Mouse (Mus musculus) embryonic facial prominence, embryonic 14.5 days (tissue): ENCODE measurements at regions not wholly inside any gene's neighbourhood (a gene's known extent, or its start where the extent isn't known, plus 50 kb on each side); places are given as distances from the start of the nearest gene placed in this dataset.
A peak's percentile ranks its signal among the peaks of the same experiment; 100 is the strongest.

Source experiments
- ATAC-seq: fragments of 200-750 bp; cut with Nextera tagmentation; 2 replicates; pipeline ENCODE4 v1.8.0; 2017; ENCODE audit warnings: low read depth, moderate number of reproducible peaks, moderate TSS enrichment
- DNase-seq: peaks from one replicate; pipeline ENCODE4 v3.0.0-alpha.2; 2015; ENCODE audit warnings: low spot score
- H3K27ac ChIP-seq: fragments of 300-500 bp; sonication (generic); replicated peaks from 2 replicates; pipeline ENCODE4 v1.5.1; 2014; ENCODE audit warnings: low read depth, mild to moderate bottlenecking, low read length, moderate library complexity
- H3K27me3 ChIP-seq: fragments of 300-500 bp; sonication (generic); replicated peaks from 2 replicates; pipeline ENCODE4 v1.6.1; 2014; ENCODE audit warnings: low read length; ENCODE audit not compliant: control insufficient read depth, insufficient read depth
- H3K36me3 ChIP-seq: fragments of 300-500 bp; sonication (generic); 2 replicates; pipeline ENCODE4 v1.6.1; 2014; ENCODE audit warnings: low read length, mixed read lengths; ENCODE audit not compliant: control insufficient read depth, insufficient read depth
- H3K4me1 ChIP-seq: fragments of 300-500 bp; sonication (generic); 2 replicates; pipeline ENCODE4 v1.6.1; 2014; ENCODE audit warnings: antibody characterized with exemption, low read length; ENCODE audit not compliant: control insufficient read depth, insufficient read depth
- H3K4me2 ChIP-seq: fragments of 300-500 bp; sonication (generic); 2 replicates; pipeline ENCODE4 v1.6.1; 2014; ENCODE audit warnings: low read depth, mild to moderate bottlenecking, low read length, moderate library complexity, mixed read lengths
- H3K4me3 ChIP-seq: fragments of 300-500 bp; sonication (generic); 2 replicates; pipeline ENCODE4 v1.5.1; 2014; ENCODE audit warnings: low read depth, mild to moderate bottlenecking, low read length
- H3K9ac ChIP-seq: fragments of 300-500 bp; sonication (generic); 2 replicates; pipeline ENCODE4 v1.6.1; 2014; ENCODE audit warnings: low read depth, mild to moderate bottlenecking, low read length, moderate library complexity, mixed read lengths
- H3K9me3 ChIP-seq: fragments of 300-500 bp; sonication (generic); 2 replicates; pipeline ENCODE4 v1.6.1; 2016; ENCODE audit warnings: low read length; ENCODE audit not compliant: control insufficient read depth
- WGBS: fragments of 180-500 bp; shearing (Covaris S2); extraction: QIAGEN DNeasy Blood & Tissue Kit; methylation state at CpG from one replicate; pipeline ENCODE4 v1.1.7; 2014; 5-methylcytosine and 5-hydroxymethylcytosine counted together

- no peak overlapping the region for H3K4me3 ChIP-seq
- no peak overlapping the region for H3K9ac ChIP-seq
- peaks cover 7% of the 10 kb centered on the region; the same call in 1 of the 2 replicates for H3K4me1 ChIP-seq
- no peak overlapping the region for H3K4me2 ChIP-seq
- H3K27ac ChIP-seq: no peak overlapping the region
- no peaks in the 10 kb centered on the region for H3K36me3 ChIP-seq
- no peaks in the 10 kb centered on the region for H3K9me3 ChIP-seq
- WGBS: 41% methylated on average over 7 of the region's 7 CpGs
- no peaks in the 10 kb centered on the region for H3K27me3 ChIP-seq
- peak; percentile 40 for DNase-seq
- no peak for ATAC-seq
Measured at GRCm38 (mm10) chr1:168549807-168550435, 117.9 kb upstream of the Pbx1 start.

DNA sequence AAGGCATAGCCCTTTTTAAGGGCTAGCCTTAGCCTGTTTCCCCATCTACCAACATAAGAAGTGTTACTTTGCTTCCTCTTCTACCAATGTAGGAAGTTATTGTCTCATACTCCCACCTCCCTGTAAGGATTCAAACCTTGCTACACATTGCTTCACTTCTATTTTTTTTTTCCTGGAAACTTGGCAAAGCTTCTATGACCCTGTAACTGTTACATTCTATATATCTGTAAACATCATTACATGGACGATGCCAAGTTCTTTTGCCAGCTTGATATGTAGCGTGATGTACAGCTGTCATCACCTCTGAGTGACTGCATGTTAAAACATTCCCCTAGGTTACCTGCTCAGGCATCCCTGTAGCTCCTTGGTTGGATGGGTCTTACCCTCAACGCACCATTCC lies 114.1 kb upstream of the Pbx1 start:
- ATAC-seq (no peak), DNase-seq (no peak)
- no peak overlapping the region for H3K27ac ChIP-seq
- no peak overlapping the region for H3K9ac ChIP-seq
- no peak overlapping the region for H3K4me3 ChIP-seq
- H3K27me3 ChIP-seq: no peaks in the 10 kb centered on the region
- WGBS: 93% methylated on average over 3 of the region's 3 CpGs
- no peaks in the 10 kb centered on the region for H3K9me3 ChIP-seq
- H3K36me3 ChIP-seq: no peaks in the 10 kb centered on the region
- H3K4me1 ChIP-seq: peaks cover 7% of the 10 kb centered on the region
- no peak overlapping the region for H3K4me2 ChIP-seq

DNA sequence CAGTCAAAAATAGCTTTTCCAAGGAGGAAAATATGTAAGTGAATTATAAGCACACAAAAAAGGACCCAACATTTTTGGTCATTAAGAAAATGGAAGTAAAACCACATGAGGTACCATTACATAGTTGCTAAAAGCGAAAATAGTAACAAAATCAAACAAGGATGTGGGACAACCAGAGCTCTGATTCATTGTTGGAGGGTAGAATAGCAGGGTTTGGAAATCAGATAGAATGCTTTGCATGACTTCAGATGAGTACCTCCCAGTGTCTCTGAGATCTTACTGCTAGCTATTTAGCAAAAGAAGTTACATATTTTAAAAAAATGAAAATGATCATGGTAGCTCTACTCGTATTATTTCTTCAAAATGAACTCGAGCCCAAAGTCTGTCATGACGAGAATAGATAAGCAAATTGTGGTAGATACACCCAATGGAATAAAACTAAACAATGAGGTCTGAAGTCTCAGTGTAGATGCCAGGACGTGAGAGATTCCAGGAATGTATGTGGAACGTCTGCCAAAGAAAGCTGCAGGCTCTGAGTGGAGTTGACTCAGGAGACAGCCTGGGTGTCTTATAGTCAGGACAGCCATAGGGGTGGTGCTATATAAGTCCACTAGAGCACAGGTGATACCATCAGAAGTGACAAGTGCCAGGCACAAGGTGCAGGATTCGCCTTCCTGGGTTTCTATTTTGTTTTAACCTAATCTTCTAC lies 113.2 kb upstream of the Pbx1 start:
- Histone ChIP-seq H3K4me3 (no peak overlapping the region), H3K27ac (peak overlapping the region; percentile 21), H3K36me3 (no peaks in the 10 kb centered on the region), H3K4me1 (peaks cover 11% of the 10 kb centered on the region), H3K9me3 (no peaks in the 10 kb centered on the region), H3K27me3 (no peaks in the 10 kb centered on the region), H3K4me2 (no peak overlapping the region), H3K9ac (no peak overlapping the region)
- DNase-seq (peak; percentile 63), ATAC-seq (no peak; the same call in 1 of the 2 replicates)
- WGBS: 50% methylated on average over 7 of the region's 7 CpGs

GRCm38 (mm10) chr1:168541231-168541630 lies 109.2 kb upstream of the Pbx1 start:
- Histone ChIP-seq H3K4me1 (peaks cover 11% of the 10 kb centered on the region), H3K27ac (no peak overlapping the region), H3K27me3 (no peaks in the 10 kb centered on the region), H3K9ac (no peak overlapping the region), H3K4me2 (no peak overlapping the region), H3K4me3 (no peak overlapping the region), H3K36me3 (no peaks in the 10 kb centered on the region), H3K9me3 (no peaks in the 10 kb centered on the region)
- DNase-seq (no peak), ATAC-seq (no peak)
- WGBS: 60% methylated on average over 2 of the region's 2 CpGs

- Histone ChIP-seq H3K9me3 (no peaks in the 10 kb centered on the region), H3K27me3 (no peaks in the 10 kb centered on the region), H3K27ac (no peak overlapping the region), H3K9ac (no peak overlapping the region), H3K36me3 (no peaks in the 10 kb centered on the region), H3K4me1 (no peaks in the 10 kb centered on the region), H3K4me3 (no peak overlapping the region), H3K4me2 (no peak overlapping the region)
- no peak for ATAC-seq
- WGBS: 84% methylated on average over 6 of the region's 6 CpGs
- no peak for DNase-seq
Measured at GRCm38 (mm10) chr1:168518087-168518486, 86.0 kb upstream of the Pbx1 start.

- ATAC-seq: no peak
- Histone ChIP-seq H3K4me1 (0 out of 2 replicates have a peak, but pooled peaks cover 4% of the 10 kb centered on the region), H3K9ac (no peak overlapping the region), H3K9me3 (no peaks in the 10 kb centered on the region), H3K27me3 (no peaks in the 10 kb centered on the region), H3K4me2 (no peak overlapping the region), H3K36me3 (no peaks in the 10 kb centered on the region), H3K27ac (no peak overlapping the region), H3K4me3 (no peak overlapping the region)
- 55% methylated on average over 1 of the region's 1 CpGs for WGBS
- DNase-seq: peak; percentile 18
Measured at GRCm38 (mm10) chr1:168506326-168506725, 74.3 kb upstream of the Pbx1 start.

- DNase-seq: no peak
- 68% methylated on average over 9 of the region's 9 CpGs for WGBS
- no peak overlapping the region for H3K4me2 ChIP-seq
- H3K4me3 ChIP-seq: no peak overlapping the region
- no peak for ATAC-seq
- H3K36me3 ChIP-seq: no peaks in the 10 kb centered on the region
- no peaks in the 10 kb centered on the region for H3K27me3 ChIP-seq
- no peaks in the 10 kb centered on the region for H3K9me3 ChIP-seq
- H3K27ac ChIP-seq: no peak overlapping the region
- H3K9ac ChIP-seq: no peak overlapping the region
- H3K4me1 ChIP-seq: 0 out of 2 replicates have a peak, but pooled peaks cover 4% of the 10 kb centered on the region
Measured at GRCm38 (mm10) chr1:168504773-168505172, 72.7 kb upstream of the Pbx1 start.

GRCm38 (mm10) chr1:168502266-168502665 lies 70.2 kb upstream of the Pbx1 start:
- Histone ChIP-seq H3K36me3 (no peaks in the 10 kb centered on the region), H3K4me1 (0 out of 2 replicates have a peak, but pooled peaks cover 4% of the 10 kb centered on the region), H3K9ac (no peak overlapping the region), H3K27me3 (no peaks in the 10 kb centered on the region), H3K9me3 (no peaks in the 10 kb centered on the region), H3K4me3 (no peak overlapping the region), H3K27ac (no peak overlapping the region), H3K4me2 (no peak overlapping the region)
- ATAC-seq (peak; percentile 72), DNase-seq (peak; percentile 71)
- WGBS: 54% methylated on average over 7 of the region's 7 CpGs
